Comparison of ENCODE assay signal across 7 mouse cellular contexts in genomic region chr4:134496595-134497210, GRCm38 (mm10). TPM values are rescaled to one million over a fixed set of nuclear protein-coding genes. Genes with fewer than 3 reads are reported as not detected.
DNase-seq lines count a peak whose midpoint lies in the region; ATAC-seq lines count a peak whose summit lies in the region.

Gene Paqr7 (plus strand): TSS chr4:134496697.

- no peaks in the 10 kb centered on the region for H3K9me3 ChIP-seq in embryonic facial prominence, embryonic 13.5 days
- no peaks in the 10 kb centered on the region for H3K9me3 ChIP-seq in limb, embryonic 11.5 days (ENCODE audit: control insufficient read depth, low read length)
- no peaks in the 10 kb centered on the region for H3K9me3 ChIP-seq in midbrain, embryonic 11.5 days (ENCODE audit: control insufficient read depth, low read length)

- H3K4me2 ChIP-seq in embryonic facial prominence, embryonic 13.5 days: peak within 1 kb of the TSS; percentile 97
- peak within 1 kb of the TSS; percentile 95 for H3K4me2 ChIP-seq in limb, embryonic 11.5 days (ENCODE audit: low read depth, severe bottlenecking)
- peak within 1 kb of the TSS; percentile 92 for H3K4me2 ChIP-seq in midbrain, embryonic 11.5 days

- peak within 1 kb of the TSS; percentile 61 for H3K4me3 ChIP-seq in embryonic facial prominence, embryonic 13.5 days
- H3K4me3 ChIP-seq in limb, embryonic 11.5 days (ENCODE audit: low read depth, low read length): peak within 1 kb of the TSS; percentile 42
- H3K4me3 ChIP-seq in midbrain, embryonic 11.5 days (ENCODE audit: low read depth, low read length): peak within 1 kb of the TSS; percentile 48

- peak; percentile 57 to 70 for DNase-seq in adrenal gland, postnatal 4 days (ENCODE audit: low spot score in 2 of 2)
- peak; percentile 83 to 88 for DNase-seq in heart, adult 18-20 months
- peak; percentile 84 for DNase-seq in kidney, adult 11 months
- peak; percentile 62 for DNase-seq in limb, embryonic 11.5 days (ENCODE audit: low spot score)
- DNase-seq in midbrain, embryonic 11.5 days (ENCODE audit: low spot score, missing footprints): no peak
- peak; percentile 58 for DNase-seq in right cerebral cortex, postnatal 4 days

- 3% methylated on average over 35 of the region's 35 CpGs for WGBS in embryonic facial prominence, embryonic 13.5 days
- WGBS in limb, embryonic 11.5 days: 3% methylated on average over 35 of the region's 35 CpGs
- WGBS in midbrain, embryonic 11.5 days: 3% methylated on average over 35 of the region's 35 CpGs

- H3K36me3 ChIP-seq in embryonic facial prominence, embryonic 13.5 days: no peaks in the 10 kb centered on the region
- no peaks in the 10 kb centered on the region; the same call in 1 of the 2 replicates for H3K36me3 ChIP-seq in limb, embryonic 11.5 days (ENCODE audit: control insufficient read depth, insufficient read depth, low read length)
- H3K36me3 ChIP-seq in midbrain, embryonic 11.5 days (ENCODE audit: control insufficient read depth, insufficient read depth, low read length): no peaks in the 10 kb centered on the region

- peaks cover 31% of the 10 kb centered on the region for H3K4me1 ChIP-seq in embryonic facial prominence, embryonic 13.5 days
- 0 out of 2 replicates have a peak, but pooled peaks cover 10% of the 10 kb centered on the region for H3K4me1 ChIP-seq in limb, embryonic 11.5 days (ENCODE audit: control insufficient read depth, insufficient read depth, low read length)
- peaks cover 13% of the 10 kb centered on the region for H3K4me1 ChIP-seq in midbrain, embryonic 11.5 days (ENCODE audit: control insufficient read depth, insufficient read depth, low read length)

- ATAC-seq in embryonic facial prominence, embryonic 13.5 days (ENCODE audit: insufficient number of reproducible peaks, insufficient read depth, low FRiP score, low TSS enrichment, low read depth): peak; percentile 72; the same call in 1 of the 2 replicates
- 0 out of 2 replicates have a peak, but pooled peaks have one; percentile 32 for ATAC-seq in limb, embryonic 11.5 days (ENCODE audit: insufficient number of reproducible peaks, low FRiP score, low TSS enrichment, low read depth)
- peak; percentile 55 for ATAC-seq in midbrain, embryonic 11.5 days (ENCODE audit: low FRiP score)

- 0 out of 2 replicates have a peak within 1 kb of the TSS, but pooled peaks have one; percentile 44 for H3K27ac ChIP-seq in embryonic facial prominence, embryonic 13.5 days
- no peak within 1 kb of the TSS for H3K27ac ChIP-seq in limb, embryonic 11.5 days (replicated peaks; ENCODE audit: low read depth, low read length)
- no peak within 1 kb of the TSS for H3K27ac ChIP-seq in midbrain, embryonic 11.5 days (ENCODE audit: low read depth, low read length)

- no peaks in the 10 kb centered on the region for H3K27me3 ChIP-seq in embryonic facial prominence, embryonic 13.5 days
- 0 out of 2 replicates have a peak, but pooled peaks cover 2% of the 10 kb centered on the region for H3K27me3 ChIP-seq in limb, embryonic 11.5 days (ENCODE audit: control insufficient read depth, insufficient read depth, low read length)
- H3K27me3 ChIP-seq in midbrain, embryonic 11.5 days (ENCODE audit: control insufficient read depth, insufficient read depth, low read length): peaks cover 2% of the 10 kb centered on the region; the same call in 1 of the 2 replicates

- peak within 1 kb of the TSS; percentile 75 for H3K9ac ChIP-seq in embryonic facial prominence, embryonic 13.5 days
- peak within 1 kb of the TSS; percentile 66 for H3K9ac ChIP-seq in limb, embryonic 11.5 days (ENCODE audit: low read length)
- peak within 1 kb of the TSS; percentile 67 for H3K9ac ChIP-seq in midbrain, embryonic 11.5 days (ENCODE audit: low read length)

RNA-seq across cellular contexts. Expression of gene Paqr7, which starts in this region (rescaled TPM):
- total RNA-seq in adrenal gland, postnatal 4 days (2021): 10 to 100 TPM; 36.8 to 40.5 TPM
- polyA plus RNA-seq in embryonic facial prominence, embryonic 13.5 days (2015; fragmentation: Nextera tagmentation; extraction: Ambion mirVana): 3.8 and 4.0 TPM in 2 replicates
- 10 to 100 TPM; 15.5 to 15.7 TPM for total RNA-seq in heart, adult 18-20 months (2021)
- polyA plus RNA-seq in limb, embryonic 11.5 days (2014; fragmentation: Nextera tagmentation; extraction: Ambion mirVana): 0.65 and 0.88 TPM in 2 replicates
- polyA plus RNA-seq in midbrain, embryonic 11.5 days (2014; fragmentation: Nextera tagmentation; extraction: Ambion mirVana): 1.3 and 1.4 TPM in 2 replicates

Comparison
In these comparisons a context has a peak if more than half of its experiments do, and no peak if none do; other contexts are left out.
1. Peak in DNase-seq, ATAC-seq, H3K4me3 ChIP-seq, H3K9ac ChIP-seq and H3K4me2 ChIP-seq in limb, embryonic 11.5 days; RNA of the gene not detected or under 1 TPM.